Mouse (Mus musculus) hindbrain, embryonic 11.5 days (tissue): ENCODE measurements around the gene Elp5. TPM values are rescaled to one million over a fixed set of nuclear protein-coding genes. Genes with fewer than 3 reads are reported as not detected.
"Not testable (repeated sequence)": the region's sequence is repeated elsewhere in the genome, so short reads cannot be mapped to it uniquely, and the experiment has no call there.

Source experiments
- ATAC-seq: fragments of 200-750 bp; cut with Nextera tagmentation; 2 replicates; pipeline ENCODE4 v1.8.0; 2017; ENCODE audit warnings: mild to moderate bottlenecking, moderate TSS enrichment, moderate library complexity; ENCODE audit not compliant: low FRiP score
- DNase-seq: peaks from one replicate; pipeline ENCODE4 v3.0.0-alpha.2; 2015; ENCODE audit warnings: low spot score
- H3K27ac ChIP-seq: fragments of 300-500 bp; sonication (generic); 2 replicates; pipeline ENCODE4 v1.5.1; 2014; ENCODE audit warnings: mild to moderate bottlenecking, low read depth, low read length
- H3K27me3 ChIP-seq: fragments of 300-500 bp; sonication (generic); 2 replicates; pipeline ENCODE4 v1.6.1; 2014; ENCODE audit warnings: mild to moderate bottlenecking, low read length, moderate library complexity, mixed read lengths; ENCODE audit not compliant: control insufficient read depth, insufficient read depth
- H3K36me3 ChIP-seq: fragments of 300-500 bp; sonication (generic); 2 replicates; pipeline ENCODE4 v1.6.1; 2014; ENCODE audit warnings: mild to moderate bottlenecking, low read length, moderate library complexity, mixed read lengths; ENCODE audit not compliant: control insufficient read depth, insufficient read depth
- H3K4me1 ChIP-seq: fragments of 300-500 bp; sonication (generic); replicated peaks from 2 replicates; pipeline ENCODE4 v1.6.1; 2014; ENCODE audit warnings: low read length, mixed read lengths; ENCODE audit not compliant: control insufficient read depth, insufficient read depth
- H3K4me2 ChIP-seq: fragments of 300-500 bp; sonication (generic); replicated peaks from 2 replicates; pipeline ENCODE4 v1.6.1; 2014; ENCODE audit warnings: mild to moderate bottlenecking, low read depth, low read length
- H3K4me3 ChIP-seq: fragments of 300-500 bp; sonication (generic); 2 replicates; pipeline ENCODE4 v1.5.1; 2014; ENCODE audit warnings: low read depth, low read length
- H3K9ac ChIP-seq: fragments of 300-500 bp; sonication (generic); 2 replicates; pipeline ENCODE4 v1.6.1; 2014; ENCODE audit warnings: low read depth, low read length
- H3K9me3 ChIP-seq: fragments of 300-500 bp; sonication (generic); 2 replicates; pipeline ENCODE4 v1.6.1; 2016; ENCODE audit warnings: low read length; ENCODE audit not compliant: control insufficient read depth
- WGBS: fragments of 180-500 bp; shearing (Covaris S2); extraction: QIAGEN DNeasy Blood & Tissue Kit; methylation state at CpG from one replicate; pipeline ENCODE4 v1.1.7; 2014; 5-methylcytosine and 5-hydroxymethylcytosine counted together
- polyA plus RNA-seq: library from polyadenylated mRNA; unstranded; fragments of >200 nt; fragmentation: Nextera tagmentation; extraction: Ambion mirVana; gene quantifications from 2 replicates; pipeline ENCODE4 v1.2.1, GENCODE M21; 2014

The Elp5 gene
- polyA plus RNA-seq, 1 experiment from 2014 or later = 154 TPM

DNA sequence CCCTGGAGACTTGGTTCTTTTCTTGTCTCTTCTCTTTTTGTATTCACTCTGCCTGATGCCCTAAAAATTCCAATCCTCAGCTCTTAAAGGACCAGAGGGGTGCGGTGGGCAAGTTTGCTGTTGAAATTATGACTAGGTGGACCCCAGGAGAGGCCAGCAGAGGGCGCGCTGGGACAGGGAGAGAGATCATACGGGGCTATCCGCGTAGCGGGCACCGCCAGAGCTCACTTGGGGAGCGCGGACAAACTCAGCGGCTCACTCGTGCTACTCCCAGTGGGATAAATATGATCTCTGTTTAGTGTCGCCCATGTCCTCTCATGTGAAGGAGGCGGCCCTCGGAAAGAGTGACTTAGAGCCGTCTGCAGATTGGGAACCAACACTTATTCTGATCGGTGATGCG is 48.1 kb downstream of the Elp5 start:
- no peaks in the 10 kb centered on the region for H3K36me3 ChIP-seq
- WGBS = under 1% methylated on average over 18 of the region's 18 CpGs
- H3K4me3 ChIP-seq = peak overlapping the region; percentile 10
- H3K9me3 ChIP-seq = no peaks in the 10 kb centered on the region
- no peak overlapping the region for H3K27ac ChIP-seq
- H3K4me2 ChIP-seq = peak overlapping the region; percentile 30
- H3K4me1 ChIP-seq = peaks cover 5% of the 10 kb centered on the region
- ATAC-seq (no peak), DNase-seq (peak; percentile 97)
- no peak overlapping the region for H3K9ac ChIP-seq
- H3K27me3 ChIP-seq = peaks cover 35% of the 10 kb centered on the region

DNA sequence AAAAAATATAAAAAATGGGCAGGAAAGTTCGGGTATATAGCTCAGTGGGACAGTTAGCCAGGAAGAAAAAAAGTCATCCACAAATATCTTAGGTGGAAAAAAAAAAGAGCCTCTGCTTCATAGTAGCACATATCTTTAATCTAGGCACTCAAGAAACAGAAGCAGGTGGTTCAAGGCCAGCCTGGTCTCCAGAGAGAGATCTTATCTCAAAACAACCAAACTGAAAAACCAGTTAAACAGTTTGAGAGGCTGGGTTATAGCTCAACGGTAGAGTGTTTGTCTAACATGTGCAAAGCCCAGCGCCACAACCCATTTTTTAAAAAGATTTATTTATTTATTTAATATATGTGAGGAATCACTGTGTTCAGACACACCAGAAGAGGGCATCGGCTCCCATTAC is 49.3 kb downstream of the Elp5 start:
- H3K4me2 ChIP-seq = no peak overlapping the region
- H3K9me3 ChIP-seq = no peaks in the 10 kb centered on the region
- H3K27me3 ChIP-seq = peaks cover 29% of the 10 kb centered on the region
- WGBS = 76% methylated on average over 4 of the region's 4 CpGs
- H3K9ac ChIP-seq = no peak overlapping the region
- H3K36me3 ChIP-seq = no peaks in the 10 kb centered on the region
- ATAC-seq = no peak
- H3K4me1 ChIP-seq = peaks cover 5% of the 10 kb centered on the region
- DNase-seq = no peak
- no peak overlapping the region for H3K27ac ChIP-seq
- H3K4me3 ChIP-seq = no peak overlapping the region

DNA sequence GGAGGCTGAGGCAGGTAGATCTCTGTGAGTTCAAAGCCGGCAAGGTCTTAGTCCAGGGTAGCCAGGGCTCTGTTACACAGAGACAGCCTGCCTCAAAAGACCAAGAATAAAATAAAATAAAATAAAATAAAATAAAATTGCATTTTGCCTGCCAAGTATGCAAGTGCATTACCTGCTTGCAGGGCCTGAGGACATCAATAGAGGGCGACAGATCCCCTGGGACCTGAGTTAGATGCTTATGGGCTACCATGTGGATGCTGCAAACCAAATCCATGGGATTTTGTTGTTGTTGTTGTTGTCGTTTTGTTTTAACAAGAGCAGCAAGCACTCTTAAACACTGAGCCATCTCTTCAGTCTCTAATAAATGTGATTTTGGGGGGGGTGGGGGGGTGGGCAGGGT is 50.1 kb downstream of the Elp5 start:
- DNase-seq (no peak), ATAC-seq (no peak)
- H3K36me3 ChIP-seq = no peaks in the 10 kb centered on the region
- H3K9ac ChIP-seq = no peak overlapping the region
- H3K4me2 ChIP-seq = no peak overlapping the region
- no peak overlapping the region for H3K27ac ChIP-seq
- H3K27me3 ChIP-seq = peaks cover 21% of the 10 kb centered on the region
- H3K4me1 ChIP-seq = peaks cover 5% of the 10 kb centered on the region
- H3K9me3 ChIP-seq = no peaks in the 10 kb centered on the region
- WGBS = 37% methylated on average over 3 of the region's 3 CpGs
- no peak overlapping the region for H3K4me3 ChIP-seq

DNA sequence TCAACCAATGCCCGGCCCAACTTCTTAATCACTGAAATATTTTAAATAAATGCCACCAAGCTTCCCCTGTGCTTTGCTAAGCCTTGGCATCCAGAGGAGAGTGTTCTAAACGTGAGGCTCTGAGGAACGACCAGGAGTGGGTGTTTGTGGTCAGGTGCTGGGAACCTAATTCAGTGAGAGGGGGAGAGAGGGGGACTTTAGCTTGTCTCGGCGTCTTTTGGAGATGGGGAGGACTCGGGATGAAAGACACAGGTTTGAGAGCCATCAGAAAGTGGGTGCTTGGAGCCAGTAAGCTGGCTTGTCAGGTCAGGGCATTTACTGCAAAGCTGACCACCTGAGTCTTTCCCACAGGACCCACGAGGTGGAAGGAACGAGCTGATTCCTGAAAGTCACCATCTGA is 50.5 kb downstream of the Elp5 start:
- DNase-seq (no peak), ATAC-seq (no peak)
- H3K4me2 ChIP-seq = no peak overlapping the region
- 80% methylated on average over 8 of the region's 8 CpGs for WGBS
- no peak overlapping the region for H3K4me3 ChIP-seq
- H3K36me3 ChIP-seq = no peaks in the 10 kb centered on the region
- no peak overlapping the region for H3K27ac ChIP-seq
- peaks cover 5% of the 10 kb centered on the region for H3K4me1 ChIP-seq
- H3K9ac ChIP-seq = no peak overlapping the region
- peaks cover 16% of the 10 kb centered on the region for H3K27me3 ChIP-seq
- H3K9me3 ChIP-seq = no peaks in the 10 kb centered on the region

DNA sequence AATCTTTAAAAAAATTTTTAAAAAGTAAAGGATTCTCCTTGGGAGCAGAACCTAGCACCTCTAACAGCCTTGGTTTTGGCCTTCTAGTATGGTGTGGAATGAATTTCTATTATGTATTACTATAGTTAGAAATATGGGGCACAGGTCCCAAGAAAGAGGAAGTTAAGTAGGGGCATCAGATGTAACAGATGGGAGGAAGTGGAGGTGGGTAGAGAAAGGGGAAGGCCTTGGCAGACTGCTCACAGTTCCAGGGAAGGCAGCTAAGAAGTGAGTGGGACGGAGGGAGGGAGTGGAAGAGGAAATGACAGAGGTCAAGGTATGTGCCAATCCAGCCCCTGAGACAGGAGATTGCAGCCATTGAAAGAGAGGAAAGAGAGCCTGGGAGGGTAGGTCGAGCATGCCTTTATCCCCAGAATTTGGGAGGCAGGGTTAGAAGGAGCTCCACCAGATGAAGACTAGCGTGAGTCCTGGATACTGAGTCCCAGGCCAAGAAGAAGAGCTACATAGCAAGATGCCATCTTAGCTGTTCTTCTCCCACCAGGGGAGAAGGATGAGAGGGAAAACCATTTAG is 51.3 kb downstream of the Elp5 start:
- no peak for ATAC-seq
- no peaks in the 10 kb centered on the region for H3K9me3 ChIP-seq
- H3K9ac ChIP-seq = no peak overlapping the region
- no peak overlapping the region for H3K27ac ChIP-seq
- no peak overlapping the region for H3K4me2 ChIP-seq
- no peak for DNase-seq
- H3K27me3 ChIP-seq = peaks cover 9% of the 10 kb centered on the region; the same call in 1 of the 2 replicates
- WGBS = 76% methylated on average over 3 of the region's 3 CpGs
- H3K4me1 ChIP-seq = peaks cover 1% of the 10 kb centered on the region
- no peak overlapping the region for H3K4me3 ChIP-seq
- H3K36me3 ChIP-seq = no peaks in the 10 kb centered on the region

DNA sequence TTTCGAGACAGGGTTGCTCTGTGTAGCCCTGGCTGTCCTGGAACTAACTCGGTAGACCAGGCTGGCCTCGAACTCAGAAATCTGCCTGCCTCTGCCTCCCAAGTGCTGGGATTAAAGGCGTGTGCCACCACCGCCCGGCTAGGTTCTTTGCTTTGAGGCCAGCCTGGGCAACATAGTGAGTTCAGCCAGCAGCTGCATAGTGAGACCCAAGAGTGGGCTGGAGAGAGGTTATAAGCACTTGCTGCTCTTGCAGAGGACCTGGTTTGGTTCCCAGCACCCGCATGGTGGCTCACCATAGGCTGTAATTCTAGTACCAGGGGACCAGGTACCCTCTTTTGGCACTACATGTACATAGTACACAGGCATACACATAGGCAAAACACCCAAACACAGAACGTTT is 52.1 kb downstream of the Elp5 start:
- H3K4me1 ChIP-seq, H3K9ac ChIP-seq, H3K4me2 ChIP-seq, ATAC-seq, H3K4me3 ChIP-seq, H3K9me3 ChIP-seq, H3K27ac ChIP-seq, H3K36me3 ChIP-seq, DNase-seq, H3K27me3 ChIP-seq: not testable (repeated sequence)
- 87% methylated on average over 8 of the region's 8 CpGs for WGBS

DNA sequence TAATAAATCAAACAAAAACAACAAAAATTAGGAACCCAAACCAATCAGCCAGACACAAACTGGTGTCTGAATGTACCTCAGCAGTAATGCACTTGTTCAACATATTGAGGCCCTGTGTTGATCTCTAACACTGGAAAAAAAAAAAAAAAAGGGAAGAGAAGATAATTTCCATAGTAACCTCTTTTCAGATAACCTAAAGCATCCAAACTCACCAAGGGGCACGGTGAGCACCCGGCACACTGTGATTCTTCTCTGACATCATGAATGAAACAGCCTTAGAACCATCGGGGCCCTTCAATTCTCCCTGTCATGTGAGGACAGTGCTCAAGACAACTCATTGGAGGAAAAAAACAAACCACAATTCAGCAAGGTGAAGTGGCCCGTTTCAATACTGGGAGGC is 52.6 kb downstream of the Elp5 start:
- no peak for ATAC-seq
- no peak overlapping the region for H3K4me2 ChIP-seq
- no peaks in the 10 kb centered on the region for H3K9me3 ChIP-seq
- no peaks in the 10 kb centered on the region for H3K36me3 ChIP-seq
- no peak overlapping the region for H3K27ac ChIP-seq
- H3K4me1 ChIP-seq = no peaks in the 10 kb centered on the region
- H3K27me3 ChIP-seq = peaks cover 3% of the 10 kb centered on the region; the same call in 1 of the 2 replicates
- DNase-seq = no peak
- no peak overlapping the region for H3K9ac ChIP-seq
- H3K4me3 ChIP-seq = no peak overlapping the region
- WGBS = 89% methylated on average over 4 of the region's 4 CpGs

DNA sequence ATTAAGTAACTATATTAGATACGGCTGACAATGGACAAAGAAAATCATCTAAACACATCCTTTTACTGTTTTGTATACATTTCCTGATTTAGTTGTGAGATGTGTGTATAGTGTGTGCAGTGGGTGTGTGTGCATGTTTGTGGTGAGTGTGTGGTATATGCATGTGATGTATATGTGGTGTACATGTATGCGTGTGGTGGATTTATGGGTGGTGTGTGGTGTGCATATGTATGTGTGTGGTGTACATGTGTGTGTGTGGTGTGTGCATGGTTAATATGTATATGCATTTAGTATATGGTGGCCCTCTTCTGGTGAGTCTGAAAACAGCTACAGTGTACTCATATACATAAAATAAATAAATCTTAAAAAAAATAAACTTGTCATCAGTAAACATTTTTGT is 54.8 kb downstream of the Elp5 start:
- no peak for DNase-seq
- no peak overlapping the region for H3K4me3 ChIP-seq
- H3K4me1 ChIP-seq = no peaks in the 10 kb centered on the region
- no peak overlapping the region for H3K4me2 ChIP-seq
- no peaks in the 10 kb centered on the region for H3K9me3 ChIP-seq
- no peak overlapping the region for H3K27ac ChIP-seq
- 97% methylated on average over 2 of the region's 2 CpGs for WGBS
- H3K27me3 ChIP-seq = no peaks in the 10 kb centered on the region
- ATAC-seq = no peak
- H3K36me3 ChIP-seq = no peaks in the 10 kb centered on the region
- H3K9ac ChIP-seq = no peak overlapping the region

DNA sequence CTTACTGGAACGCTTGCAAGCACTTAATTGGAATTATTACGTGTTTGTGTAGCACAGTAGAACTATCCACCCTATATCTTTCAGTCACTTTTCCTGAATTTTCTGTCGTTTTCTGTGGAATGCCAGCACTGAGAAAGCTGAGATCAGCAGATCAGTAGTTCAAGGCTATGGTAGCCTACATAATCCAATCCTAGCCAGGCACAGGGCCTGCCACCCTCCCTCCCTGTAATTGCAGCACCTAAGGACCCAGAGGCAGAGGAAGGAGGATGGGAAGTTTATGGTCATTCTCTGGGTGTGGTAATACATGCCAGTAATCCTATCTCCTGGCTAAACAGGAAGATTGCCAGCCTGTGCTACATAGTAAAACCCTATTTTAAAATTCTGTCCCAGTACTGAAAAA is 59.5 kb downstream of the Elp5 start:
- no peak overlapping the region for H3K27ac ChIP-seq
- H3K36me3 ChIP-seq = 0 out of 2 replicates have a peak, but pooled peaks cover 2% of the 10 kb centered on the region
- peaks cover 4% of the 10 kb centered on the region; the same call in 1 of the 2 replicates for H3K4me1 ChIP-seq
- no peak for ATAC-seq
- no peak overlapping the region for H3K4me3 ChIP-seq
- no peak overlapping the region for H3K4me2 ChIP-seq
- DNase-seq = no peak
- no peaks in the 10 kb centered on the region for H3K9me3 ChIP-seq
- 73% methylated on average over 3 of the region's 3 CpGs for WGBS
- H3K9ac ChIP-seq = no peak overlapping the region
- no peaks in the 10 kb centered on the region for H3K27me3 ChIP-seq
